Mouse (Mus musculus) c-Kit-positive CD71-positive TER-119-positive erythroid progenitor cells, embryonic 14.5 days (primary cell): ENCODE results near the gene Gm7029.
A peak's percentile ranks its signal among the peaks of the same experiment; 100 is the strongest.
"Not testable (repeated sequence)": the region's sequence is repeated elsewhere in the genome, so short reads cannot be mapped to it uniquely, and the experiment has no call there.

Experiments used
- DNase-seq: peaks from one replicate; pipeline ENCODE4 v3.0.0-alpha.2; 2013; ENCODE audit warnings: low spot score

The Gm7029 gene

GRCm38 (mm10) chr17:33873537-33873936 is at the start of gene Gm7029:
Gene Gm7029, plus strand, starts transcription at chr17:33873837.
- DNase-seq: not testable (repeated sequence)

GRCm38 (mm10) chr17:33824084-33824996 is 49.3 kb upstream of the Gm7029 start, which contains the start of the genes Rps28 and Ndufa7:
Gene Rps28, minus strand, starts transcription at chr17:33824562.
Gene Ndufa7, plus strand, starts transcription at chr17:33824572.
- peak; percentile 96 for DNase-seq

DNA sequence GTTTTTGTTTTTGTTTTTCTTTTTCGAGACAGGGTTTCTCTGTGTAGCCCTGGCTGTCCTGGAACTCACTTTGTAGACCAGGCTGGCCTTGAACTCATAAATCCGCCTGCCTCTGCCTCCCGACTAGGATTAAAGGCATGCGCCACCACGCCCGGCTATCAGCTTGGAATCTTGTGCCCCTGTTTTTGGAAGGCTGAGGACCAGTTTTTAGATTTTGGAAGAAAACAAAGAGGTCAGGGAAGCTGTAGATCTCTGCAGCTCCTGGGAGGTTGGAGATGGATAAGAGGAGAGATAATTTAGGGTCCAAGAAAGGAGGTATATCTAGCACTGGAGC is 48.7 kb upstream of the Gm7029 start:
- not testable (repeated sequence) for DNase-seq

DNA sequence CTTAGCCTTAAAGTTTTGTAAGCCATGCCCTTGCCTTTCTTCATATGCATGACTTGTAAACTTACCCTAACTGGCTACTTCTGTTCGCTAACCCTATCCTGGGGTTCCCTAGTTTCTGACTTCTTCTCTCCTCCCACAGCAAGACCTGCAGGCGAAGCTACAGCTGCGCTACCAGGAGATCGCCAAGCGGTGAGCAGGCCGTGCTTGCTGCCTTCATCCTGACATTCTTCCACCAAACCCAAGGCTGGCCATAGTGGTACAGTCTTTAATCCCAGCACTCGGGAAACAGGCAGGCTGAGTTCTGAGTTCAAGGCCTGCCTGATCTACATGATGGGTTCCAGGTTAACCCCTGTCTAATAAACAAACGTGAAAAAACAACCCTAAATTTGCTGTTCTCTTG is 48.2 kb upstream of the Gm7029 start:
- DNase-seq: no peak

- peak; percentile 73 for DNase-seq
These were observed 46.8 kb upstream of the Gm7029 start for GRCm38 (mm10) chr17:33826850-33827249.

DNA sequence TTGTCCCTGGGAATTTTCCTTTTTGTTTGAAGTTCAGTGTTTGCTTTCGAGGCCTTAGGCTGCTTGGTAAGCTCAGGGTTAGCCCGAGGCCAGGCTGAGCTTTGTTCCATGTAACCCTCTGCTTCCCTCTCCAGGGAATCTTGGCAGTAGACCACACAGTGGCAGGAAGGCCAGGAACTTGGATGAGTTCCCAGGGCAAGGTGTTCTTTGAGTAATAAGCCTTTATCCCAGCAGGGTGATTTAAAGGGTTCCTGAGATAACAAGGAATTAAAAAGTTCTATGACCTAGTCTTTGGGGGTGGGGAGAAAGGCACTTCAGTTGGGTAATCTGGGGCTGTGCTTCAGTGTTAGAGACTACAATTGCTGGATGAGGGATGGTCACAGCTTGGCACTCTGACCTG is 44.7 kb upstream of the Gm7029 start:
- DNase-seq: no peak

GRCm38 (mm10) chr17:33829561-33829960 is 44.1 kb upstream of the Gm7029 start:
- no peak for DNase-seq

- DNase-seq: peak; percentile 87
These were observed 30.5 kb upstream of the Gm7029 start, which contains the start of gene Cd320 for GRCm38 (mm10) chr17:33842966-33843795. Gene Cd320, plus strand, starts transcription at chr17:33843091.

DNA sequence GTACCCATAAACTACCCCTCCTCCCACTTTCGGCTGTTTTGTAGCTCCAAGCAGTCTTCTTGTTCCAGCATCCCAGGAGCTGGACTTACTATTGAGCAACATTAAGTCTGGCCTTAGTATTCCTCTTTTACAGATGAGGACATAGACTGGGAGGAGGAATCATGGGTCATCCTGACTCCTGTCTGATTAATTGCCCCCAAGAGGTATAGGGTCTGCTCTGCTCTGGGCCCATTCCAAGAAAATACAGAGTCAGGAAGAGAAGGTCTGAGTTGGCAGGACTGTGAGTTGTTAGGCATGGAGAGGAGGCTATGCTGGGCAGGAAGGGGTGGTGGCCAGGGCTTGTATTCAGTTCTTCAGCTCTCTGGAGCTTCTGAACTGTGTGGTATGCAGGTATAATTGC is 29.4 kb upstream of the Gm7029 start:
- DNase-seq: no peak

DNA sequence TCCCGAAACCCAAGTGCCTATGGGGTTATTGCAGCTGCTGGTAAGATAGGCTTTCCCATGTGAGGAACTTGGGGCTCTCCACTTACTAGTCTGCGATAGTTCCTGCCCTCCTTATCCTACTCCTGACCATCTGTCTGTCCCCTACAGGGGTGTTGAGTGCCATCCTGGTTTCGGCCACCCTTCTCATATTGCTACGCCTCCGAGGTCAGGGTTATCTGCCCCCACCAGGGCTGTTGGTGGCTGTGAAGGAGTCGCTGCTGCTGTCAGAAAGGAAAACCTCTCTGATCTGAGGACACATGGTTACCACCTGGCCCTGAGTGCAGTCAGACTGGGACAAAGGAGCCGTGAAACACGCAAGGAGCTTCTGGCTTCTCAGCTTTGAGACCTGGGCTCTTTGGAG is 25.5 kb upstream of the Gm7029 start:
- DNase-seq: no peak

GRCm38 (mm10) chr17:33851331-33851730 is 22.3 kb upstream of the Gm7029 start:
- no peak for DNase-seq

GRCm38 (mm10) chr17:33857816-33858215 is 15.8 kb upstream of the Gm7029 start:
- no peak for DNase-seq

- peak; percentile 81 for DNase-seq
These were observed 8.2 kb upstream of the Gm7029 start for GRCm38 (mm10) chr17:33865330-33866030.

DNA sequence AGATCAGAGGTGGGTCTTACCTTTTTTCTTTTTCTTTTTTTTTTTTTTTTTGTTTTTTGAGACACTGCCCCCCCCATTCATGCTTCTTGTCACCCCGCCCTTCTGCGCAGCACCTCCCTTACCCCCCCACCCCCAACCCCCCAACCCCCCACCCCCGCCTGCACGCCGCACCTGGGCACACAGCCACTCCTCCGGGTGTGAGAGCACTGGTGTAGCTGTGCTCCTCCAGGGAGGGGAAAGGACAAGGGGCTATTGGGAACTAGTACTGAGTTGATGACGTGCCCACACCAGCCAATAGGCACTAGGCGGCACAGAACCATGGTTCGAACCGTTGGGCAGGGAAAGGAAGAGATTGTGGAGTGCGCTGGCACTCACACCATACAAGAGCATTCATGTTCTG is 774 bp downstream of the Gm7029 start:
- DNase-seq: no peak

GRCm38 (mm10) chr17:33875797-33876196 is 2.2 kb downstream of the Gm7029 start:
- DNase-seq: not testable (repeated sequence)

GRCm38 (mm10) chr17:33884320-33884719 is 10.7 kb downstream of the Gm7029 start:
- DNase-seq: not testable (repeated sequence)

DNA sequence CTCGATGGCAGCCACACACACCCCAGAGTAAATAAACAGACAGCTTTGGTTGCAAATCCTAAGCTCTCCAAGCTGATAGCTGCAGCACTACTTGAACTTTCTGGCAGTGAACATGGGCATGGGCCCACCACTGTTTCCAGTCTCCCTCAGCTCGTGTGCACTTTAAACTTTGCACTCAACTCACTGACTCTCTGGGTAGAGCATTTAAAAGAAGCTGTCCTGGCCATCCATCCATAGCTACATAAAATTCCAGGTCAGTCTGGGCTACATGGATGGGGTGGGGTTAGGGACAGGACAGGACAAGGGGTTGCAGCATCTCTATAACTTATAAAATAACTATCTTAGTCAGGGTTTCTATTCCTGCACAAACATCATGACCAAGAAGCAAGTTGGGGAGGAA is 14.2 kb downstream of the Gm7029 start:
- DNase-seq: not testable (repeated sequence)

DNA sequence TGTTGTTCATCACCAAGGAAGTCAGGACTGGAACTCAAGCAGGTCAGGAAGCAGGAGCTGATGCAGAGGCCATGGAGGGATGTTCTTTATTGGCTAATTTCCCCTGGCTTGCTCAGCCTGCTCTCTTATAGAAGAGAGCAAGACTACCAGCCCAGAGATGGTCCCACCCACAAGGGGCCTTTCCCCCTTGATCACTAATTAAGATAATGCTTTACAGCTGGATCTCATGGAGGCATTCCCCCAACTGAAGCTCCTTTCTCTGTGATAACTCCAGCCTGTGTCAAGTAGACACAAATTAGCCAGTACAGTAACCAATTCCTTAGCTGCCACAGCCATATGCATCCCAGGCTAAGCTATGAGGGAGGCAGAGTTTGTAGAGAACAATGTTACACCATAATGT is 14.6 kb downstream of the Gm7029 start:
- not testable (repeated sequence) for DNase-seq

DNA sequence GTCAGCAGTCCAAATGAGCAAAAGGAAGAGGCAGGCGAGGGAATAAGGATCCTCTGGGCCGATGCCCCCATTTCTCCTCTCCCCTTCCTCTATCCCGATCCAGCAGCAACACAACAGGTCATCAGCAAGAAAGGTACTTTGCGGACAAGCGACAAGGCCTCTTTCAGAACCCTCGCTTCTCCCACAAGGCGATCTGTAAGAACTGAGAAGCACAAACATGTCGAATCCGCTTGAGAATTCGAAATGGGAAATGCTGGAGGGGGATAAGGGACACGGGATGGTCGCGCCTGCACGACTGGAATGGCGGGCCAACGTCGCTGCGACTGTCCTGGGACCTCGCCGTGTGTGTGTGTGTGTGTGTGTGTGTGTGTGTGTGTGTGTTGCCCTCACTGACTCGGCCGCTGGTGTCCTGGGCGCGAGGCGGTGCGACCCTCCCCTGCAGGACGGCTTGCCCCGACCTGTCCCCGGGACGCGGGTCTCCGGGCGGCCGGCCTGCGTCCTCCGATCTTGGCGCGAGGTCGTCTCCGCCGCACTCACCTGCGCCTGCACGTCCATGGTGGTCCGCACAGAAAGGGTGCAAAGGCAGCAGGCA is 16.4 kb downstream of the Gm7029 start:
- DNase-seq: not testable (repeated sequence)

GRCm38 (mm10) chr17:33890533-33891059 is 17.0 kb downstream of the Gm7029 start, which contains the start of gene Kifc1:
Gene Kifc1, minus strand, starts transcription at chr17:33890661.
- DNase-seq: peak; percentile 99

- DNase-seq: no peak
These were observed 17.7 kb downstream of the Gm7029 start for GRCm38 (mm10) chr17:33891357-33891756.
